Mouse (Mus musculus) kidney, postnatal 14 days (tissue): ENCODE data around the gene Tbc1d30.

Experiments
- DNase-seq: peaks from one replicate; pipeline ENCODE4 v3.0.0; 2022; ENCODE audit warnings: mixed read lengths

The Tbc1d30 gene

GRCm38 (mm10) chr10:121262206-121262605 lies 88.9 kb downstream of the Tbc1d30 start:
- no peak for DNase-seq

- DNase-seq, result no peak
Observed at GRCm38 (mm10) chr10:121261036-121261592, 90.0 kb downstream of the Tbc1d30 start.

GRCm38 (mm10) chr10:121256115-121256825 lies 94.8 kb downstream of the Tbc1d30 start:
- DNase-seq, result peak; percentile 70

DNA sequence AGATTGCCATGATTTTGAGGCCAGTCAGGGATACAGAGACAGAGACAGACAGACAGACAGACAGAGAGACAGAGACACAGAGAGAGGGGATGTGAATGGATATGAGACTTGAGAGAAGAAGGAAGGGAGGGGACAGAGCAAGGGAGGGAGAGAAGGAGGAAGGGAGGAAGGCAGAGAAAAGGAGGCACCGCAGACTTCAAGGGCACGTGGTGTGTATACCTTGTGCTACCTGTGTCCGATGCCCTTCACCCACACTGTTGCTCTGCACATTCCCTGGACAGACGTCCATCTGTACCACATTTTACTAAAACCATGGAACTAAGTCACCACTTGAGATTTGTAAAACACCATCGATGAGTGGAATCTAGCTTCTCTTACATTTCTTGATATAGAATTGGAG lies 95.6 kb downstream of the Tbc1d30 start:
- DNase-seq, result no peak

DNA sequence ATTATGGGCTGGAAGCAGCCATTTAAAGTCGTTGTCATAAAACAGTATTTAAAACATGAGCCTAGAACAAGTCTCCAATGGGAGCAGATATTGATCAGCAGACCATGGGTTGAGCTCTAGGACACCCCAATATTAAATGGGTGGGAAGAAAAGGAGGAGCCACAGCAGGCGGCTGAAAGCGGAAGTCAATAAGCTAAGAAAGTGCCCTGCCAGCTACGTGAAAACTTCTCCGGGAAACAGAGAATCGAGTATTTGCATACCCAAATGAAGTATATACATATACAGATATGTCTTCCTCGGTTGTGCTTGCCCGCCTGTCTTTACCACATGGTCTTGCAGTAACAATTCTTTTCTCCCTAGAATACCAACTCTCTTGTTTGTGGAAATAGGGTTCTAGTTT lies 96.7 kb downstream of the Tbc1d30 start:
- no peak for DNase-seq

GRCm38 (mm10) chr10:121252781-121253180 lies 98.3 kb downstream of the Tbc1d30 start:
- DNase-seq, result no peak

- DNase-seq, result no peak
Observed at GRCm38 (mm10) chr10:121251191-121251590, 99.9 kb downstream of the Tbc1d30 start.

- peak; percentile 13 for DNase-seq
Observed at GRCm38 (mm10) chr10:121249820-121250219, 101.3 kb downstream of the Tbc1d30 start.

DNA sequence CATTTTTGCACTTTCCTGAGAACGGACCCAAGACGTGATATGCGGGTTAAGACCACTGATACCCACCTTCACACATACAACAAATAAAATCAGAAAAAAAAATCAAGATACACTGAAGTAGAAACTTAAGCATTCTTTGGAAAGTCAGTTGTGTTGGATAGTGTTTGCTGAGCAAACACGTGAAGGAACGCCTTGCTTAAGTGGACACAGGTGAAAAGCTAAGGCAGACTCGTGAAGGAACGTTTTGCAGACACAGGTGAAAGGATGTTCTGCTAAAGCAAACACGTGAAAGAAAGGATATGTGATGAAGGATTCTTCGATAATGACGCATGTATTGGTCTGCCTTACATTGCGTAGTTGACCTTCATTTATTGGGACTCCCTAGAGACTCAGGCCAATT lies 103.5 kb downstream of the Tbc1d30 start:
- no peak for DNase-seq

DNA sequence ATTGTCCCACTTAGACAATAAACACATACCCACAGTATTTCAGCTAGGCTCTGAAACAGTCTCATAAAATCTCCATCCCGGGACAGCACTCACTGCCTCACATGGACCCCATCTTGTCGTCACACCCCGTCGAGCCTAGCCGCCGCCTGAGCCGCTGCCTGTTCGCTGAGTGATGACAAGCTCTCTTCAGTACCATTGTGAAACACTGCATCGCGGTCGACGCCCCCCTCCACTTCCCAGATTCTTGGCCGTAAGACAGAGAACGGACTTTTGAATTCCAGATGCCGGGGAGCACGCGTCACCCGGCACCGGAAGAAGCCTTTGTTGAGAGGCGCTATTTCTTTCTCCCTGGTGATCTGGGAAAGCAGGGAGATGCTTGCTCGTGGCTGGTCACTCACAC lies 104.1 kb downstream of the Tbc1d30 start:
- no peak for DNase-seq

GRCm38 (mm10) chr10:121243373-121244207 lies 107.5 kb downstream of the Tbc1d30 start:
- DNase-seq, result no peak

DNA sequence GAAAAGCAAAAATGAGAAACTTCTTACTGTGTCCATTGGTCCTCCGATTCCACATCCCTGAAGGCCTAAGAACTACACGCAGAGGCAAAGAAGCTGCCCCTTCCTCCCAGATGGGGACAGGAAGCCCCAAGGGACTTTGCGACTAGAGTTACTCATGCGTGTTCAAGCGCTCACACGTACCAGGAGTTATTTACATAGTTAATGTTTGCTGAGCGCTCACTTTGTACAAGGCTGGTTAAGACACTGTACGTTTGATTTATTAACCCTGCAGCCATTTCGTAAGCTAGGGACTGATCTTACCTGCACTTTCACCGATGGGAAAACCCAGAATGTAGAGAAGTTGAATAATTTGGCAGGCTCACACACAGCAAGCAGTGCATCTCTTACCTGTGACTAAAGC lies 108.5 kb downstream of the Tbc1d30 start:
- peak; percentile 50 for DNase-seq

- no peak for DNase-seq
Observed at GRCm38 (mm10) chr10:121239065-121239464, 112.0 kb downstream of the Tbc1d30 start.

- no peak for DNase-seq
Observed at GRCm38 (mm10) chr10:121238551-121238950, 112.5 kb downstream of the Tbc1d30 start.

GRCm38 (mm10) chr10:121237377-121237776 lies 113.7 kb downstream of the Tbc1d30 start:
- DNase-seq, result no peak

DNA sequence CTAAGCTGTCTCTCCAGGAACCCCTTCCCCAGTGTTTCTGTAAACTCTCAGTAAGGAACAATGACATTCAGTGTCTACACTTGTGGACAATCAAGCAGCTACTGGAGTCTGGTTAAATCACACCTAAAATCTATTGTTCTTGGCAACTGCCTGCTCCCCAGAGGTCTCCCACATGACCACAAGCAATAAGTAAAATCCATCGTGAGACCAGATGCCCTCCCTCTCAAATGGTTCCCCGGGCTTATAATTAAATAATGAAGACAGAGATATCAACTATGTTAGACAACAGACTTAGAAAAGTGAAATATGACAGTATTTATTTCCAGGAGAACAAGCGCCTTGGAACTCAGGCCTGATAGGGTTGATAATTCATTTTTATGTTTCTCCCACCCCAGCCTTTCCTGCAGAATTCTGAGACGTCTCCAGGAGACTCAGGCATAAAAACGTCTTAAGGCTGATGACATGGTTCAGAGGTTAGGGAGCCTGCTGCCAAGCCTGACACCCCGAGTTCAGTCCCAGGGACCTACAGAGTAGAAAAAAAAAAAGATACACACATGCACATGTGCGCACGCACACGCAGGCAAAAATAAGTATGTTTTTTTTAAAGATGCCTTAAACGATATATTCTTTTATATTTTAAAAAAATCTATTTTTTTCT lies 115.8 kb downstream of the Tbc1d30 start:
- DNase-seq, result peak; percentile 47

GRCm38 (mm10) chr10:121234476-121234875 lies 116.6 kb downstream of the Tbc1d30 start:
- no peak for DNase-seq

DNA sequence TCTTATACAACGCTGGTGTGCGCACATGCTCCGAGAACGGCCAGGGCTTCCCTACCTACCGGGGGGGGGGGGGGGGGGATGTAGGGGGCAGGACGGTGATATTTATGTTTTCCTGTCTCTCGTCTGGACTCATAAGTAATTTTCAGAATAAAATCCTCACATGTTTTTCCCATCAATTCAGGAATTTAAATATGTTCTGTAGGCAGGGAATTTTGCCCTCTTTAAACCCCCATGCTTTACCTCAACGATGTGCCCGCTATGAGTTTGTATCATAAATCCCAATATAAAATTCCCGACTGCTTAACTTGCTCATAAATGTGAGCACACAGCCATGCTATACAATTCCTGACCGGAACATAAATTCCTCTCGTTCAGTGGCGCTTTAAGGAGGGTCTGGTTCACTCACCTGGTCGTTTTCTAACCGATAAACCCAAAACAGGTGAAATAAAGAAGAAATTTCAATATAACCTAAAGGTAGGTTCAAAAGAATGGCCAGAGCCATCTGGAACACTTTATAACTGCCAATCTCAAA lies 122.6 kb downstream of the Tbc1d30 start:
- no peak for DNase-seq

GRCm38 (mm10) chr10:121227988-121228409 lies 123.1 kb downstream of the Tbc1d30 start:
- DNase-seq, result no peak

DNA sequence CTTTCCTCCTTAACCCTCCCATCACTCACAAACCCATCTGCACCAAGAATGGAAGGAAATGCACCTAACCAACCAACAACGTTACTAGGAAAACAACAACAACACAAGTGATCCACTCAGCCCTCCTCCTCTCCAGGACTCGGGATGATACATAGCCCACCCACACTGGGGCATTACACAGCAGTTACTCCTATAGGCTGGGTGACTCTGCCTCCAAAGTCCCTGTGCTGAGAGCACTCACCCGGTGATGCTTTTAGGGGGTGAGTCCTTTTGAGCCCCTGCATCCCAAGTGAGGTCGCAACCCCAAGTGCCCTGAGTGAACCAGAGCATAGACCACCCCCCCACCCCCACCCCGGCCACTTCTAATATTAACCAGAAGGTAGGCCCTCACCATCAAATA lies 123.7 kb downstream of the Tbc1d30 start:
- DNase-seq, result no peak

- DNase-seq, result no peak
Observed at GRCm38 (mm10) chr10:121225636-121226035, 125.4 kb downstream of the Tbc1d30 start.

DNA sequence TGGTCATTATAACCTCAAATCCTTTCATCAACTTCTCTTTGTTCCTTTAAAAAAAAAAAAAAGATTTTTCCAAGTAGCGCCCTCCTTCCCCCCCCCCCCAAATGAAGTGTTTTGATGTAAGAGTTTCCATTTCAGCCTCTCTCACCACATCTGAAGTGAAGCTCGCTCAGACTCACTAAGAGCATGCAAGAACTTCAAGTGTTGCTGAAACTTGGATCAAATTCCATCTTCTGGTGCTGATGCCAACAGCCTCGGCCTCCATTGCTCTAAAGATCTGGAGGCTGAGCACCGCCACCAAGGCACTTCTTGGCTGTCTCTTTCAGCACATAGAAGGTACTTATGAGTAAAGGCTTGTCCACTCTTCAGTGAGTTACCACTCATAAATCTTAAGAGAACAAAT lies 128.2 kb downstream of the Tbc1d30 start:
- DNase-seq, result no peak

- no peak for DNase-seq
Observed at GRCm38 (mm10) chr10:121218616-121219015, 132.5 kb downstream of the Tbc1d30 start.
